Mouse (Mus musculus) CH12.LX (cell line): ENCODE measurements around the gene Add1. TPM values are rescaled to one million over a fixed set of nuclear protein-coding genes. Genes with fewer than 3 reads are reported as not detected.

Experiments
- DNase-seq: peaks from one replicate; pipeline ENCODE4 v3.0.0-alpha.2; 2013; ENCODE audit errors: extremely low read depth
- H3K27ac ChIP-seq: 2 replicates; pipeline ENCODE4 v1.5.1; 2012; ENCODE audit warnings: low read depth, mild to moderate bottlenecking, control low read depth, moderate library complexity; ENCODE audit not compliant: insufficient read depth
- H3K27me3 ChIP-seq: replicated peaks from 2 replicates; pipeline ENCODE3; 2012; ENCODE audit warnings: inconsistent platforms
- H3K36me3 ChIP-seq, 2 experiments: replicated peaks in 1 of 2; 2 replicates each; pipeline versions ENCODE3 to v1.6.1; 2012; ENCODE audit warnings: inconsistent platforms in 1 of 2, low read length in 1 of 2, mild to moderate bottlenecking in 1 of 2, mixed read lengths in 1 of 2, moderate library complexity in 1 of 2; ENCODE audit not compliant: control insufficient read depth in 1 of 2, insufficient read depth in 1 of 2
- H3K4me1 ChIP-seq, 2 experiments: 2 replicates each; pipeline ENCODE4 v1.6.1; 2012; ENCODE audit warnings: inconsistent platforms in 1 of 2, moderate library complexity in 1 of 2; ENCODE audit not compliant: insufficient read depth in 2 of 2, control insufficient read depth in 1 of 2
- H3K4me2 ChIP-seq: 2 replicates; pipeline ENCODE4 v1.6.1; 2012; ENCODE audit warnings: low read depth, mild to moderate bottlenecking, control low read depth; ENCODE audit not compliant: poor library complexity, insufficient read depth, severe bottlenecking
- H3K4me3 ChIP-seq, 3 experiments: fragments of 150-350 bp in 1 of 3; sonication (generic) in 1 of 3; replicated peaks in 1 of 3; 2 replicates each; pipeline versions ENCODE3 to v1.5.1; 2011 to 2012; ENCODE audit warnings: low read depth in 2 of 3, low read length in 2 of 3, mild to moderate bottlenecking in 2 of 3, moderate library complexity in 2 of 3, control low read depth in 1 of 3, improper control_type of control experiment in 1 of 3, inconsistent platforms in 1 of 3, mixed read lengths in 1 of 3; ENCODE audit not compliant: poor library complexity in 1 of 3
- H3K79me2 ChIP-seq: replicated peaks from 2 replicates; pipeline ENCODE4 v1.6.1; 2012; ENCODE audit warnings: mild to moderate bottlenecking, moderate library complexity; ENCODE audit not compliant: control insufficient read depth, poor library complexity, insufficient read depth, severe bottlenecking; ENCODE audit errors: extremely low read depth
- H3K9ac ChIP-seq: 2 replicates; pipeline ENCODE4 v1.6.1; 2012; ENCODE audit warnings: low read depth, mild to moderate bottlenecking, control low read depth, moderate library complexity; ENCODE audit not compliant: insufficient read depth
- H3K9me3 ChIP-seq: replicated peaks from 2 replicates; pipeline ENCODE3; 2012; ENCODE audit warnings: low read length, inconsistent platforms, mixed read lengths
- GABPA ChIP-seq: IDR thresholded peaks from 2 replicates; pipeline ENCODE4 v1.6.1; 2012; ENCODE audit warnings: low read depth, low read length, improper control_type of control experiment, inconsistent platforms; ENCODE audit not compliant: insufficient replicate concordance
- JUND ChIP-seq: conservative IDR thresholded peaks from 2 replicates; pipeline ENCODE4 v1.6.1; 2011; ENCODE audit warnings: low read depth, low read length, improper control_type of control experiment
- KAT2A ChIP-seq: IDR thresholded peaks from 2 replicates; pipeline ENCODE4 v1.6.1; 2012; ENCODE audit warnings: low read length, improper control_type of control experiment, inconsistent platforms; ENCODE audit not compliant: insufficient replicate concordance
- MAFK ChIP-seq: IDR thresholded peaks from 2 replicates; pipeline ENCODE4 v1.6.1; 2011; ENCODE audit warnings: low read length, improper control_type of control experiment; ENCODE audit not compliant: insufficient replicate concordance
- MAX ChIP-seq: IDR thresholded peaks from 2 replicates; pipeline ENCODE4 v1.6.1; 2011; ENCODE audit warnings: low read length, improper control_type of control experiment
- MAZ ChIP-seq: IDR thresholded peaks from 2 replicates; pipeline ENCODE4 v1.6.1; 2012; ENCODE audit warnings: low read depth, mild to moderate bottlenecking, inconsistent platforms, low read length, improper control_type of control experiment, moderate library complexity
- NELFE ChIP-seq: IDR thresholded peaks from 2 replicates; pipeline ENCODE4 v1.6.1; 2011; ENCODE audit warnings: low read depth, low read length, improper control_type of control experiment
- NRF1 ChIP-seq: IDR thresholded peaks from 2 replicates; pipeline ENCODE4 v1.6.1; 2014; ENCODE audit warnings: low read depth, mild to moderate bottlenecking, inconsistent platforms, low read length, improper control_type of control experiment, moderate library complexity
- POLR2AphosphoS2 ChIP-seq: IDR thresholded peaks from 2 replicates; pipeline ENCODE4 v1.6.1; 2011; ENCODE audit warnings: low read depth, low read length, improper control_type of control experiment
- RCOR1 ChIP-seq: conservative IDR thresholded peaks from 2 replicates; pipeline ENCODE4 v1.6.1; 2012; ENCODE audit warnings: low read depth, mild to moderate bottlenecking, inconsistent platforms, low read length, improper control_type of control experiment
- TBP ChIP-seq: conservative IDR thresholded peaks from 2 replicates; pipeline ENCODE4 v1.6.1; 2011; ENCODE audit warnings: low read depth, low read length, improper control_type of control experiment
- UBTF ChIP-seq: IDR thresholded peaks from 2 replicates; pipeline ENCODE4 v1.6.1; 2012; ENCODE audit warnings: low read depth, mild to moderate bottlenecking, inconsistent platforms, low read length, improper control_type of control experiment, moderate library complexity
- ZC3H11A ChIP-seq: IDR thresholded peaks from 2 replicates; pipeline ENCODE4 v1.6.1; 2012; ENCODE audit warnings: low read depth, mild to moderate bottlenecking, inconsistent platforms, low read length, improper control_type of control experiment
- ZNF384 ChIP-seq: IDR thresholded peaks from 2 replicates; pipeline ENCODE4 v1.6.1; 2012; ENCODE audit warnings: low read depth, low read length, improper control_type of control experiment, inconsistent platforms
- dilution Hi-C: fragments of 300-500 bp; cut with MboI; formaldehyde crosslinking; loops from 2 replicates; pipeline ENCODE4 v1.14.3; 2020; ENCODE audit warnings: low sequenced_read_pairs; ENCODE audit not compliant: extremely low pct_unique_long_range_greater_than_20kb, extremely low pct_ligation_motif_present
- in situ Hi-C: fragments of 300-500 bp; cut with MboI; formaldehyde crosslinking; loops from 3 replicates; pipeline ENCODE4 v1.14.3; 2019; ENCODE audit warnings: low sequenced_read_pairs, low pct_ligation_motif_present, low pct_unique_long_range_greater_than_20kb, mixed read lengths
- polyA plus RNA-seq: library from polyadenylated mRNA; unstranded; fragments of >175 nt; gene quantifications from 2 replicates; pipeline ENCODE4 v1.2.1, GENCODE M21; 2012; ENCODE audit warnings: low read depth; ENCODE audit not compliant: insufficient read length
- total RNA-seq, 2 experiments: library from RNA; depleted of rRNA; stranded (reverse); fragments of 300-350 nt in 1 of 2; fragments of >200 nt in 1 of 2; gene quantifications; 2 replicates each; pipeline ENCODE4 v1.2.3; 2012 to 2014

Add1 gene
- total and polyA plus RNA-seq, 3 experiments: 28.1 to 46.0 (median 45.0) TPM

DNA sequence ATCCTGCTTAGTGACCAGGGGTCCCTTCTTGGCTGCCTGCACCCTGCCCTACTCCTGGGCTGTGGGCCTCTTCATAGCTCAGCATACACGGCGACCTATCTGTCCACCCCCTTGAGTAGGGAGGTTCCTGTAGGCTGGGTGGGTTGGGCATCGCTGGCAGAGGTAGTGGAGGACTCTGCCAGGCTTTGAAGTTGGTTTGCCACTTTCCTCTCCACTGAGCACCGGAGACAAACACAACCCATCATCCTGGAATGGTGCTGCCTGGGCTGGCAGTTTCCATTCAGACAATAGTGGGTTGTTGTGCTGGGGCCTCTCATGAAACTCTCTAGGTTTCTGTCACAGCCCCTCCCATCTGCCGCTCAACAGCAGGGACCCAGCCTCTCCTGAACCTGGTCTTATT lies 43.3 kb upstream of the Add1 start:
- Histone ChIP-seq H3K9ac (no peak overlapping the region), H3K4me1 (peaks cover 23 to 59% of the 10 kb centered on the region in 2 experiments), H3K27ac (no peak overlapping the region), H3K36me3 (peaks cover 0 to 33% of the 10 kb centered on the region in 2 experiments), H3K4me3 (no peak overlapping the region), H3K79me2 (no peaks in the 10 kb centered on the region), H3K9me3 (no peaks in the 10 kb centered on the region), H3K27me3 (no peaks in the 10 kb centered on the region), H3K4me2 (no peak overlapping the region)
- TF ChIP-seq ZNF384 (no peak), UBTF (no peak), KAT2A (no peak), NELFE (no peak), MAFK (no peak), TBP (no peak), JUND (no peak), POLR2AphosphoS2 (no peak)
- dilution Hi-C loops: no loop called here
- in situ Hi-C loops: loop anchor here (25.0 kb wide), 1 partner anchor 507 kb away; the partner anchor contains the start of gene Hgfac
- no peak for DNase-seq

DNA sequence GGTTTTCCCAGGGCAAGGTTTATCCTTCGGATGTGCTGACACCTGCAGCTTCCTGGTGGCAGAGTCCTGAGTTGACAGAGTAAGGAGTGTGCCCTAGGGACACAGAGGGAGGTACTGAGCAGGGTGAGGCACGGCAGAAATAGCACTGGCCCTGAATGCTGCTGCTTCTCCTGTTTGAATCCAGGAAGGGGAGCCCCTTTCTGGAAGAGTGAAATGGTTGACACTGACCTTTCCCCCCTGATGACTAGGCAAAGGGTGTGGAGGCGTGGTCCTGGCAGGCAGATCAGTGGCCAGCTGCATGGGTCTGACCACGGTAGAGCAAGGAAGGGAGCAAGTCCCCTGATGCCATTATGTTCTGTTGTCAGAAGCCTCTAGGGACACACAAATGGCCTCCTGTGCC lies 42.8 kb upstream of the Add1 start:
- no peak for DNase-seq
- TF ChIP-seq NRF1 (no peak), ZNF384 (no peak), POLR2AphosphoS2 (no peak), GABPA (no peak), RCOR1 (no peak), ZC3H11A (no peak), MAX (no peak), MAZ (no peak)
- Histone ChIP-seq H3K27me3 (no peaks in the 10 kb centered on the region), H3K79me2 (no peaks in the 10 kb centered on the region), H3K4me1 (peaks cover 23 to 61% of the 10 kb centered on the region in 2 experiments), H3K36me3 (peaks cover 0 to 34% of the 10 kb centered on the region in 2 experiments), H3K4me2 (no peak overlapping the region), H3K27ac (no peak overlapping the region), H3K9me3 (no peaks in the 10 kb centered on the region), H3K4me3 (no peak overlapping the region), H3K9ac (no peak overlapping the region)
- dilution Hi-C loops: no loop called here
- in situ Hi-C loops: loop anchor here (25.0 kb wide), 1 partner anchor 507 kb away; the partner anchor contains the start of gene Hgfac
